Mouse (Mus musculus) C2C12 (cell line): Measurements from ENCODE around the gene Olfm4.

Experiments
- CEBPB ChIP-seq: IDR thresholded peaks from one replicate; pipeline ENCODE4 v1.6.1; 2011; ENCODE audit warnings: low read depth, mild to moderate bottlenecking, control low read depth, moderate library complexity
- CTCF ChIP-seq: IDR thresholded peaks from one replicate; pipeline ENCODE4 v1.5.1; 2011; ENCODE audit not compliant: control insufficient read depth, insufficient read depth, insufficient read length
- FOSL1 ChIP-seq: IDR thresholded peaks from one replicate; pipeline ENCODE4 v1.8.0; 2011; ENCODE audit warnings: mild to moderate bottlenecking, low read length; ENCODE audit not compliant: poor library complexity, insufficient read depth, severe bottlenecking
- MAX ChIP-seq: IDR thresholded peaks from one replicate; pipeline ENCODE4 v1.6.1; 2011; ENCODE audit warnings: mild to moderate bottlenecking, control low read depth
- MYOD1 ChIP-seq: IDR thresholded peaks from one replicate; pipeline ENCODE4 v1.6.1; 2011; ENCODE audit warnings: low read depth; ENCODE audit not compliant: control insufficient read depth, insufficient read length
- MYOG ChIP-seq: IDR thresholded peaks from one replicate; pipeline ENCODE4 v1.6.1; 2011; ENCODE audit not compliant: control insufficient read depth, insufficient read length; ENCODE audit errors: extremely low read depth
- USF1 ChIP-seq: IDR thresholded peaks from one replicate; pipeline ENCODE4 v1.6.1; 2011; ENCODE audit warnings: low read depth, mild to moderate bottlenecking, control low read depth, moderate library complexity

GRCm38 (mm10) chr14:79985137-79985670 lies 1.3 kb downstream of the Olfm4 start:
- no peak for TF ChIP-seq CTCF
- no peak for TF ChIP-seq MYOD1
- no peak for TF ChIP-seq MAX
- no peak for TF ChIP-seq CEBPB
- no peak for TF ChIP-seq MYOG
- no peak for TF ChIP-seq USF1
- TF ChIP-seq FOSL1: no peak
